Mouse (Mus musculus) lung, adult 2 months (tissue): ENCODE results near the gene Lmbr1.

Experiments
- CTCF ChIP-seq: fragments of 200-500 bp; IDR thresholded peaks from 2 replicates; pipeline ENCODE4 v1.5.1; 2011; ENCODE audit warnings: mild to moderate bottlenecking, low read length, control low read depth; ENCODE audit not compliant: insufficient read depth
- POLR2A ChIP-seq: fragments of 200-500 bp; IDR thresholded peaks from 2 replicates; pipeline ENCODE4 v1.6.1; 2011; ENCODE audit warnings: low read depth, mild to moderate bottlenecking, control low read depth, low read length, borderline replicate concordance; ENCODE audit errors: extremely low read depth

DNA sequence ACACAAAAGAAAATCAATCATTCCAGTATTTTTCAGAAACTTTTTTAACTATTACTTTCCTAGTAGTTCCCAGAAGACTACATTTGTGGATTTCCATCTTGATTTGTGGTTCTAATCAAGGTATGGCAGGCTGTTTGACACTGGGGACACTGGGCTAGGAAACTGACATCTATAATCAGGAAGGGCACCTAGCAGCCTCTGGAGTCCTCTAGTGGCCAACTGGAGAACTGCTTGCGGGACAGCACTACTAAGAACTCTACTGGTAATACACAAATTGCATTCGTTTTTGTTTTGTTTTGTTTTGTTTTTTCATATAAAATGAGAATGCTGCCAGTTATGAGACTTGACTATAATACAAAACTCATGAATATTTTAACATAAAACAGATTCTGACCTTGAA is 85.0 kb downstream of the Lmbr1 start:
- peak; percentile 87 for TF ChIP-seq CTCF
- TF ChIP-seq POLR2A = no peak
